Mouse (Mus musculus) layer of hippocampus, adult 9-11 months (tissue): ENCODE data around the gene Abraxas2.
A peak's percentile ranks its signal among the peaks of the same experiment; 100 is the strongest.

Experiments used
- DNase-seq: peaks from one replicate; pipeline ENCODE4 v3.0.0; 2022

The Abraxas2 gene

DNA sequence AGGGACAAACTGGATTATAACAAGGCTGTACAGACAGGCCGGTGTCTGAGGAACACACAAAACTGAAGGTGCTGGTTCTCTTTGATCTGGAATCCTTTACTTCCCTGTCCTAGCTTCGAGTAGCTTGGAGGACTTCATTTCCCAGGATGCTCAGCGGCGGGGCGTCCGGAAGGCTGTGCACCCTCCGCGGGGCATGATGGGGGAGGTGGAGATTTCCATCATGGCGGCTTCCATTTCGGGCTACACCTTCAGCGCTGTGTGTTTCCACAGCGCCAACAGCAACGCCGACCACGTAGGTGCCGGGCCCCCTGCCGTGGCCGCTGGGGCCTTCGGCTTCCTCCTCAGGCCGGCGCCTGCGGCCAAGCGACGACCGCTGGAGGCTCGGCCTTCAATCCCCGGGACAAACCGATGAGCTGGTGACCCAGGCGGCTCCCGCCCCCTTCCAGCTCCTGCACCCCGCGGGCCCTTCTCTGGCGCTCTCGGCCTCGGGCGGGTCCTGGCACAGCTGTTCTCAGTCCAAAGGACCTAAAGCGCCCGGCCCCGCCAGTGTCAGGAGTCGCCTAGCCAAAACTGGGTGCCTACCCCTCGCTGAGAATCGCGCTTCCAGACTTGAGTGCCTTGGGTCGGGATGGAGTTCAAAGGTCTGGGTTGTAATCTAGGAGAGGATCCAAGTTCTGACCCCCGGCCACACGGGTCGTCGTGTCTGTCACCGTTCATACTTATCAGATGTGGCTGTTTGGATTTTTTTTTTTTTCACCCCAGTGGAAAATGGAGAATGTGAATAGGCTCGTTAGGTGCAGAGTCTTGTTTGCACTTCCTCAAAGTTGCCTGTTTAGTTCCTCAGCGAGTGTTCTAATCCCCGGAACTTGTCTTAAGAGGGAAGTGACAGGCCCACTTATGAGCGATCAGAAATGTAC lies at the start of gene Abraxas2:
Gene Abraxas2, plus strand, starts transcription at position 184 of the 917 bp plus-strand sequence.
- DNase-seq = peak; percentile 87

DNA sequence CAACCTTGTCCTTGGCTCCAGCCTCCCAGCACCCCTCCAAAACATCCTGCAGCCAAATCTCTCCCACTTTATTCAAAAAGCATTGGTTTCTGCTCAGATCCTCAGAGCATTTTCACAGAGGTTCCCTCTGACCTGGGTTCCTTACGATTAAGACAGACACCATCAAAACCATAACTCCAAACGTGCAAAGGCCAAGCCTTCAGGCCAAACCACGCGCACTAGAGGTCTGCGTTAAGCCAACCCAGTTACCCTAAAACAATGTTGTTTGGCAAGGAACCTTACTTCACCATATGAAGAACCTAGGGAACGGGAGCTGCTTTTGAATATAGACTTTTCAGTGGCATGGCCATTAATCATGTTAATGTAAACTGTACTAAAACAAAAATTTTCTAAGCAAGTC lies 49.3 kb upstream of the Abraxas2 start:
- no peak for DNase-seq

DNA sequence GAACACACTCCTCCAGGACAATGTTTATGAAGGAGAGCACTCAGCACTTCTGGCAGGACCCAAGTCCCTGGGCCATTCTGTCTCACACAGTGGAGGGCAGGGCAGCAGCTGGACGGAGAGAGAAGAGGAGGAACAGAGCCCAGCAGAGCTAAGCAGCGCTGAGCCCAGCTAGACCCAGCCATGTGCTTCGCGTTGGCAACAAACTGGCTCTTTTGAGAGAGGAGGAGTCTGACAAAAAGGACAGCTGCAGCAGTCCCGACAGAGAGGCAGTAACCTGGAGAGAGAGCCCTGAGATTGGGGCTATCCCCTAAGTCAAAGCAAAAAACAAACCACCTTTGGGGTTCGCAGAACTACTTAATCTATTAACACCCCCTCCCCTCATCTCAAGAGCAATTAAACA lies 48.7 kb upstream of the Abraxas2 start:
- peak; percentile 84 for DNase-seq

- DNase-seq = peak; percentile 87
Observed at GRCm38 (mm10) chr7:132810879-132811278, 48.1 kb upstream of the Abraxas2 start.

GRCm38 (mm10) chr7:132811716-132812618 lies 47.1 kb upstream of the Abraxas2 start:
- no peak for DNase-seq

- no peak for DNase-seq
Observed at GRCm38 (mm10) chr7:132812619-132813415, 46.2 kb upstream of the Abraxas2 start.

- peak; percentile 67 for DNase-seq
Observed at GRCm38 (mm10) chr7:132813416-132814088, 45.5 kb upstream of the Abraxas2 start, which contains the start of gene Fam53b. Gene Fam53b (minus strand): TSS chr7:132813886.

- DNase-seq = no peak
Observed at GRCm38 (mm10) chr7:132814089-132814450, 45.0 kb upstream of the Abraxas2 start.

DNA sequence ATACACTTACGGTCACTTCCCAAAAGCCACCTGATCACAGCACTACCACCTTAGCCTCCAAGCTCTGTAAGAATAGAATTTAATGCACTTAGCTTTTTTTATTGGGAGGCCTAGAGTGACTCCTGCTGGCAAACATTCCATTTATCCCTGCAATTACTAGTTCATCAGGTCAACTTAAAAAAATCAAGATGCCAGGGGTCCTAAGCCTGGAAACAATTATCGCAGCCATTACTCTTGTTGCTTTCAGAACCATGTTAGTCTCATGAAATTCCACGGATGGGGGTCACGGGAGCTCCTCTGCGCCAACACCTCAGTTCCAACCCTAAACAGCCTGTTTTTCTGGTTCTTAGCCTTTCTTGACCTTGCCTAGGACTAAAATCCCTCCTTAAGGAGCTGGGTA lies 43.9 kb upstream of the Abraxas2 start:
- no peak for DNase-seq

GRCm38 (mm10) chr7:132816528-132816927 lies 42.5 kb upstream of the Abraxas2 start:
- DNase-seq = no peak

DNA sequence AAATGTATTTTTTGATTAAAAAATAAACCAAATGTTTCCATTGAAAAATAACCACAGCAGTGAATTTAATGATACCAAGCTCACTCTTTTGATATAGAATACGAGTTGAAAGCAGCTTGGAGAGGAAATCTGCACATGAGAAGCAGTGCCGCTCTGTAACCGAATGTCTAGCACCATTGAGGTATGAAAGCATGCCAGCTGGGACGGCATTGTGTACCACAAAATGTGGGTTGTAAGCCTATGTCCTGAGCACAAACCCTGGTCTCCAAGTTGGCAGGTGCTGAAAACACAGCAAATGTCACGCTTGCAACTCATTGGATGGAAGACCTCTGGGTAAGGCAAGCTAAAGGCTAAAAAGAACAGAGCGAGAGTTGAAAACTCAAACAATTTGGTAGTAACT lies 42.0 kb upstream of the Abraxas2 start:
- DNase-seq = no peak

GRCm38 (mm10) chr7:132820692-132821091 lies 38.3 kb upstream of the Abraxas2 start:
- no peak for DNase-seq

GRCm38 (mm10) chr7:132823832-132824231 lies 35.2 kb upstream of the Abraxas2 start:
- DNase-seq = no peak

DNA sequence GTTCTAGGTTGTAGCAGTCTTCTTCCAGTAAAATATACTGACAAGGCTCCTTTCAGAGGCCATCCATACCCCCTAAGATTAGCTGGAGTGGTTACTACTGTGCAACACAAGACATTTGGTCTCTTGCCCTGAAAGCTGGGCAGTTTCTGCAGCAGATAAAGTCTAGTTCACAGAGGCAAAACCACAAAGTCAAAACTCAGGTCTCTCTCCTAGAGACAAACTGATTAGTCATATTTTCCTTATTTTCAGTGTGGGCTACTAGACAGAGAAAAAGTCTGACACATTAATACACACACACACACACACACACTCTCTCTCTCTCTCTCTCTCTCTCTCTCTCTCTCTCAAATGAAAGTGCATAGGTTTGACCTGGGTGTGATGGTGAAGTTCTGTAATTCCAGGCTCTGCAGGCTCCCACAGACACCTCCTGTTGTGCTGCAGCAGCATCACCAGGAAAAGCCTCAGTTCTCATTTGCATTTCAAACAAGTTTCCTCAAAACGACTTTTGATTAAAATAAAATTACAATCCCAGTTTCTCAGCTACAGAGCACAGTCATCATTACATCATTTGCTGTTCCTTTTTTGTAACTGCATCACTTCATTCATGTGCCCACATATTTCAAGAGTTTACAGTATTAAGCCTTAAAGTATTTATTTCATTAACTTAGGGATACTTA lies 34.5 kb upstream of the Abraxas2 start:
- no peak for DNase-seq

- no peak for DNase-seq
Observed at GRCm38 (mm10) chr7:132830955-132831354, 28.1 kb upstream of the Abraxas2 start.

GRCm38 (mm10) chr7:132841287-132841686 lies 17.7 kb upstream of the Abraxas2 start:
- DNase-seq = no peak

- no peak for DNase-seq
Observed at GRCm38 (mm10) chr7:132842455-132842854, 16.6 kb upstream of the Abraxas2 start.

DNA sequence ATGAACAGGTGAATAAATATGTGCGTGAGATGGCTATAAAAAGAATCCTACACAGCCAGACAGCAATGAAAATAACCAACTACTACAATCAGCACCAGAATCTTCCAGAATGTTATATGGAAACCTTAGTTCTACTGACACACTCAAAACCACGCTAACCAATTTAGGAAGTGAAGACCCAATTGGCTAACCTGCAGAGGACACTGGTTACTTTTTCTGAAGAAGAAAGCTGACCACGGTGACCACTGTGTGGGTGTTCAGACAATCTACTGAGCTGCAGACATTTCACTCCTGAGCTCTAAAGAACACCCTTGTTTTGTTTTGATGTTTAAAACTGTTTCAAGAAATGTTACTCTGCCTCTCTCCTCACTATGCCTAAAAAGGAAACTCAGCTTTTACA lies 15.9 kb upstream of the Abraxas2 start:
- DNase-seq = no peak

- DNase-seq = peak; percentile 88
Observed at GRCm38 (mm10) chr7:132852173-132852844, 6.7 kb upstream of the Abraxas2 start, which contains the start of gene Eef1akmt2. Gene Eef1akmt2 (minus strand): TSS chr7:132852673.

DNA sequence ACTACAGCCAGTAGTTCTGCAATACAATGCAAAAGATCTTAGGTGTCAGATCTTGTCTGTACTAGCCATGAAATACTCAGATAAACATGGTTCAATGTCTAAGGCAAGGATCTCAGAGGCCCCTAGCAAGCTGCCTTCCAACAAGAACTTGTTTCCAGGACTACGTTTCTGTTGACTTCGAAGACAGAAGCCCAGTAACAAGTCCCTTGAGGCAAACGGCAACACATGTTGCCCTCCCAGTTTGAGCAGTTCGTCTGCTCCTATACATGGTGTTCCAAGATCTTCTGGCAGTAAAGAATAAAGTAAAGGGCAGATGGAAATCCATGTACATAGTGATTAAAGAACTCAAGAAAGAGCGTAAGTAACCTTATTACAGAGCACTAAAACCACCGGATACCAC lies 5.7 kb upstream of the Abraxas2 start:
- DNase-seq = no peak

- DNase-seq = peak; percentile 27
Observed at GRCm38 (mm10) chr7:132853946-132854345, 5.1 kb upstream of the Abraxas2 start.
